Mouse (Mus musculus) spleen, postnatal 0 days (tissue): ENCODE data around the gene Gm20662. TPM values are rescaled to one million over a fixed set of nuclear protein-coding genes. Genes with fewer than 3 reads are reported as not detected.

Experiments
- polyA plus RNA-seq: library from polyadenylated mRNA; unstranded; fragments of >200 nt; fragmentation: Nextera tagmentation; extraction: Ambion mirVana; gene quantifications from 2 replicates; pipeline ENCODE4 v1.2.1, GENCODE M21; 2015

The Gm20662 gene
- polyA plus RNA-seq, result 0.17 TPM in 1 of 2 replicates, not detected in the other

DNA sequence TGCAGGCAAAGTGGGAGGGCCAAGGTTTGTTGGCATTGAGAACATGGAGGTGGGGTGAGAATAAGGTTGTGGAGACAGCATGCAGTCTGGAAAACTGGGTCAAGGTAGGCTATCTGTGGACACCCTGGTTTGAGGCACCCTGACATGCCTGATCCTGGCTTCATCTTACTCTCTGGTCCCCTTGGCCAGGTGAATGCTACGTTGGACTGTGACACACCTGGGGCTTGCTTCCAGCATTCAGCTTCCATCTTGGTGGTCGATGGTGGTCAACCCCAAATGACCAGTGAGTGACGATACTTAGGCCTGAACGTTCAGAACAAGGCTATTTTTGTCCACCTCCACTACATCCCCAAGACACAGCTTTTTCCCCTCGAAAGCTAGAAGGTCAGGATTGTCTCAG, at the start of gene Gm20662:
Gene Gm20662, plus strand, starts transcription at position 301 of the 400 bp plus-strand sequence.

DNA sequence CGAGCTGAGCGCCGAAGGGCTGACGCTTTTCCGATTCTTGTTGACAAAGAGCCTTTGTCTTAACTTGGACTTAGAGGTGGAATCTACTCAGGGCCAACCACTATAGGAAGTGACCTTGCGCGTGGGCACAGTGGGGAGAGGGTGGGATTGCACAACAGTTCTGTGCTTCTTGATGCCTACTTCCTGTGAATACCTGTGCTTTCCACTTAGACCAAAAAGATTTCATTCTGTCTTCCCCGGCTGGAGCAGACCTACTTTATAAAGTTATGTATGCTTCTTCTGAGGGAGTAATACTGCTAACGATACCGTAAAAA, 46.3 kb upstream of the Gm20662 start, which contains the start of gene Traip:
Gene Traip, plus strand, starts transcription at position 215 of the 314 bp plus-strand sequence.

DNA sequence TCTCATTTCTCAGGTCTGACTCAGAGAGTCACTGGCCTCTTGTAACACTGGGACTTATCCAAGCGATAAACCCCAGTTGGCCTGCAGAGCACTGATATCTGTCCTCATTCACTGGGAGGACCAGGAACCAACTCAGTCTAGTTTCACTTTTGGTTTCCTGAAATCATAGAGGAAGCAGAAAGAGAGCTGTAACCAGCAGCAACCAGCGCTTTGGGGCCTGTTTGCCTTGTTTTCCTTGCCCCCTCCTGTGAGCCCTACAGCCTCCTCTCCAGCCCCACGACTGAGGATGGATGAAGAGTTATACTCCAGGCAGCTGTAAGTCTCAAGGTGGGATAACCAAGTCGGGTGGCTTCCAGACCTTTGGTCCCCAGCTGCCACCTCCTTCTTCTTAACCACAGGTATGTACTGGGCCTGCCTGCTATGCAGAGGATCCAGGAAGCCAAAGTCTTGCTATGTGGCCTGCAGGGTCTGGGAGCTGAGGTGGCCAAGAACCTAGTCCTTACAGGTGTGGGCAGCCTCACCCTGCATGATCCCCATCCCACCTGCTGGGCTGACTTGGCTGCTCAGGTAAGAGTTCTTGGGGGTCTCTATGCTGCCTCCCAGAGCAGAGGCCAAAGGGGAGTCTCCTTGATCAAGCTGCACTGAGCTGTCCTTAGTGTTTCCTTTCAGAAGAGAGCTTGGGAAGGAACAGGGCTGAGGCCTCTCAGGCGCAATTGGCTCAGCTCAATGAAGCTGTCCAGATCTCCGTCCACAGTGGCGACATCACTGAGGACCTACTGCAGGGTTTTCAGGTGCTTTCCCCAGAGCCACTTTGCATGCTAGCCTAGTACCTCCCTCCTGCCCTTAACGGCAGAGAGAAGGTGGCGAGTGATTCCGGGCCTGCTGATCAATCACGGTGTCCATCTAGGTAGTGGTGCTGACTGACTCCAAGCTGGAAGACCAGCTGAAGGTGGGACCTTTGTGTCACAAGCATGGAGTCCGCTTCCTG, 20.5 kb upstream of the Gm20662 start, which contains the start of gene Uba7:
Gene Uba7, plus strand, starts transcription at position 107 of the 988 bp plus-strand sequence.

DNA sequence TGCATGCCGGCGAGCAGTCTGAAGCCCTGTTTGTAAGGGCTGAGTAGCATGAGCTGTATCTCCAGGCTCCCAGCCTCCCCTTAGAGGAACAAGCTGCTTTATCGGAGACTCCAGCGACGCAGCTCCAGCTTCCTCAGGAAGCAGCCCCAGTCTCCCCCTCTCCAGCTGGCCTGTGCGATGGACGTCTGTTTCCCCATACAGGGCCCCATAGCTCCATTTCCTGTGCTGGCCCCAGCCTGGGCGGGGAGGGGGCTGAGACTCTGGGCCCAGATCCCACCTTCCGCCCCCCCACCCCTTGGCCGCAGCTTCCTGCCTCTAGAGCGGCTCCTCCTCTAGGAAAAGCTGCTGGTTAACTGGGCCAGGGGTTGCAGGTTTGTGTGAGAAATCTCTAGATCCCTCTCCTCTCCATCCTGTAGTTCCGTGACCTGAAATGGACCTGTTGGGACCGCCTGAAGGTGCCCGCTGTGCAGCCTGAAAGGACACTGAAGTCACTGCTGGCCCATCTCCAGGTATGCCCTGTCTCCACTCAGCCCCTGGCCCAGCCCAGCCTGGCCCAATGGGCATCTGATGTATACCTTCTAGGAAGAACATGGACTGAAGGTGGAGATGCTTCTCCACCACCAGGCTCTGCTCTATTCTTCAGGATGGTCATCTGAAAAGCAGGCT, 13.3 kb upstream of the Gm20662 start, which contains the start of gene Gm20661:
Gene Gm20661, plus strand, starts transcription at position 378 of the 666 bp plus-strand sequence.

DNA sequence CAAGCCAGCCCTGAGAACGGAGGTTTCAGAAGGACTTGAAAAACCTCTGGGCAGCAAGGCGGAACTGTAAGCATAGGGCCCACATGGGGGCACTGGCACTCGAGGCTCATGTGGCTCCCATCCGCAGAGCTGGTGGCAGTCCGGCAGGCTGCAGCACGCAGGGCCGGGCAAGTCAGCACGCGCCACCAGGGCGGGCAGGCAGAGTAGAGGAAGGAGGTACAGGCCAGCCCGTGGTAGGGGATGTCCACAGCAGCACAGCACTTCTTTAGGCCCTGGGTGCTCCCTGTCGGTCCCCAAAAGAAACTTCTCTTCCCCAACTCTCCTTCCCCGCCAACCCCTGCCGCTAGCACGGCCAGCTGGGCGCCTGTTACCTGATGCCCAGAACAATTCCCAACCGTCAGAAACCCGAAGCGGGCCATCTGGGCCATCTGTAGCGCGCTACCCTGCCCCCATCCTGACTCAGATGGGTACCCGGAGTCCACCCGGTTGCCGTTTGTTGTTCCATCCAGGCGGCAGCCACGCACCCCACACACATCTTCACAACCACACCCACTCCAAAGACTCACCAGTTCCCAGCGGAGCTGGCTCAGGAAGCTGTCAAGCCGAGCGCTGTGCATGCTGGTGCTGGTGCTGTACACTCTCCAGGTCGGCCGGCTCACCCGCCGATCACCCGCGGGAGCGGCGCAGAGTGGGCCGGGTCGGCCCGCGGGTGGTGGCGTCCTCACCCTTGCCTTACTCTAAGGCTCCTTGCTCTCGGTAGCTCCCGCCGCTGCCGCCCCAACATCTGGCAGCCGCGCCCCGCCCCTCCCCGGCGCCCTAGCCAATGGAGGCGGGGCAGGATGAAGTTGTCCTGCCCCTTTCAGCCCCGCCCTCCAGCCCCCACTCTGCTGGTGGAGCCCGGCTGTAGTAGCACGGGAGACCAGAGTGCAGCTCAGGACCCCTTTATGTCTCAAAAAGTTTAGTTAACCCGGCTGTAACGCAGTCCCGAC, 10.7 kb upstream of the Gm20662 start, which contains the start of gene Inka1:
Gene Inka1, minus strand, starts transcription at position 749 of the 989 bp plus-strand sequence.

DNA sequence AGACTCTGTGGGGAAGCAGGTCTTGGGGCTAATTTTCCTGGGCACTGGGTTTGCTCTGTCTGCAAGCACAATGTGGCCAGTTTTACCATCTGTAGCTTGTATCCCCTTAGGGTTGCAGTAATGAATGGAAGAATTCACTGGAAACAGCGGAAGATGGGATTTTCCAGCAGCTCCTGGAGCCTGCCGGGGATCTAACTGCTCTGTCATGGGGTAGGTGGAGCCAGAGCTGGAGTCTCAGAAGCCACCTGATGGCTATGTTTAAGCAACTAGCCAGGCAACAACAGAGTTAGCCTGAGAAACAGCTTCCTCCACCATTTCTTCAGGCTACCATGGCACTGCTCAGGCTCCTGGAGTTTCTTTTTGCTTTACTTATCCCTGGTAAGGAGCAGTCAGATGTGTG, 4.0 kb upstream of the Gm20662 start, which contains the start of gene Cdhr4:
Gene Cdhr4, plus strand, starts transcription at position 301 of the 400 bp plus-strand sequence.

DNA sequence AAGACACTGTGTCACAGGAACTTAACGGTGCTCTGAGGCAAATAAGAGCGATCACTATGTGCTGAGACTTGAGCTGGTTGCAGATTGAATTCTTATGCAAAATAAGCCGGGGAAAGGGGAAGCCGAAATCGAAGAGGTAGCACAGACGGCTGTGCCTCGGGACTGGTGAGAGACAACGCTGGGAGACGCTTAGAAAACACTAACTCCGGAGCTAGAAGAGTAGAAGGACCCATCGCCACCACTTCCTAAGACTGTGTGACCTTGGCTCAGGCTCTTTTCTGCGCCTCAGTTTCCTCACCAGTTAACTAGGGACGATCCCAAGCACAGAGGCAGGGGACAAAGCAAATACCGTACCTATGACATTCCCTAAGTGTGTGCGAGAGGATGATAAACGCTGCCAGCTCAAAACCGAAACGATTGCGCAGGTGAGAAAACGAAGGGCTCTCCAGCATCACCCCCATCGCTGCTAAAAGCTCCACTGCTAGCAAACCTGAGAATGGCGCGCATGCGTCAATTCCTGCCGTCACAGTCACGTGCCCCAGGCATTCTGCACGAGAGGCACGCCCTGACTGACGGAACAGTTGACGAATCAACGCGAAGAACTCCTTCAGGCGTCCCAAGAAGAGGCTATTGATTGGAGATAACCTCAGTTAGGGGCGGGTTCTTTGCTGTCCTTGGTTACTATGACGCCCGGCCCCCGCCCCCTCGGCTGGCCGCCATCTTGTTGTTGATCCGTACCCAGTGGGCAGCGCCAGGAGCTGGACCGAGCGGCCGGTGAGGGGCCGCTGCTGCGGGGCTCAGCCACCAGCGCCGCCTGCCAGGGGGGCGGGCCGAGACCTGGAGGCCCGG, 6.0 kb downstream of the Gm20662 start, which contains the start of gene Ip6k1:
Gene Ip6k1, plus strand, starts transcription at position 580 of the 849 bp plus-strand sequence.

DNA sequence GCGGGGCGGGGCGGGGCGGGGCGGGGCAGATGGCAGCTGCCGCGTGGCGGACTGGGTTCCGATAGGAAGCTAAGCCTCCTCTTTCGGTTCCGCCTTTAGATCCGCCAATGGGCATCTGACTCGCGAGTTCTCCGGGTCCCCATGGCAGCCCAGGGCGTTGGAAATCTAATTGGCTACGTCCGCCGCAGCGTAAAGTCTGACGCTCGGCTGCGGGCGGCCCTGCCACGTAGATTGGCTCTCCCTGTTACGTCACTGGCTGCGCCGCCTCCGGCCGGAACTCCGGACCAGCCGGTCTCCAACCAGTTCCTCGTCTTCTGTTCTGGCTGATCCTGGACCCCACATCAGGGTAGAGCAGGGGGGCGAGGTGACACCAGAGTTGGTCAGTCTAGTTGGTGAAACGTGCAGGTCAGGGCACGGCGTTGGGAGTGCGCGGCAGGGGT, 52.9 kb downstream of the Gm20662 start, which contains the start of gene Gmppb:
Gene Gmppb, plus strand, starts transcription at position 227 of the 440 bp plus-strand sequence.

DNA sequence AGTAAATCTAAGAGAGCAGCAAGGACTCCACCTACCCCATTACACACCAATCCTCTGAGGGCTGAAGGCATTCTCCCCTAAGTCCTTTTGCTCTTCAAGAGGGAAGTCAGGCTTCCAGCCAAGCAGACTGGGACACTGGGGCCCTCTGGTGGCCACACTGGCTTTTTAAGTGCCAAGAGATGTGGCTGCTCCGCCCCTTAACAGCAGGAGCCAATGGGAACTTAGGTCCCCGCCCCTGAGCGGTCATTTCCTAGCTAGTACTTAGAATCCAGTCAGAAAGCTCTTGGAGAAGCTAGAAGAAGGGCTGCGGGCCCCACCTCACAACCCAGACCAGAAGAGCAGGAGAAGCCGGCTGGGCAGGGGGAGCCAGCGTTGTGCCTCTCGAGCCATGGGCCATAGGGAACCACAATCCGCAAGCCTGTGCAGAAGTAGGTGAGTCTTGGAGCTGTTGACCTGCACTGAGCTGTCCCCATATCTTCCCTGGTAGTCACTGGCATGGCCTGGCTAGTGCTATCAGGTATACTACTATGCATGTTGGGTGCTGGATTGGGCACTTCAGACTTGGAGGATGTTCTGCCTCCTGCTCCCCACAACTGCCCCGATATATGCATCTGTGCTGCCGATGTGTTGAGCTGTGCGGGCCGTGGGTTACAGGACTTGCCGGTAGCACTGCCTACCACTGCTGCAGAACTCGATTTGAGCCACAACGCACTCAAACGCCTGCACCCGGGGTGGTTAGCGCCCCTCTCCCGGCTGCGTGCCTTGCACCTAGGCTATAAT, 56.9 kb downstream of the Gm20662 start, which contains the start of gene Amigo3:
Gene Amigo3, plus strand, starts transcription at position 275 of the 780 bp plus-strand sequence.

DNA sequence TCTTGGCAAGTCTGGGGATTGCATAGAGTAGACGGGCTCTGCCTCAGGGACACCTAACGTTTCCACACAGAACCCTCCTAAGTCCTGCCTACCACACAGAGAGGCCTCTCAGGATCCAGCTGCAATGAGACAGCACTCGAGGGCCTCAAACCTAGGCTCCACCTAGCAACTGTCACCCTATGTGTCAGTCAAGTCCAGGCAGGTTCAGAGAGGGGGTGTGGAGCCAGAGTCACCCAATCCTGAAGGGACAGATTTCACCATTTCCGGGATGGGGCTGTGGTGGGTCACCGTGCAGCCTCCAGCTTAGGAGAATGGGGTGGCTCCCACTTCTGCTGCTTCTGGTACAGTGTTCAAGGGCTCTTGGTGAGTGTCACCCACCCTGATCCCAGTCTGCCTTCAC, 84.0 kb downstream of the Gm20662 start, which contains the start of gene Mst1:
Gene Mst1, plus strand, starts transcription at position 269 of the 400 bp plus-strand sequence.

DNA sequence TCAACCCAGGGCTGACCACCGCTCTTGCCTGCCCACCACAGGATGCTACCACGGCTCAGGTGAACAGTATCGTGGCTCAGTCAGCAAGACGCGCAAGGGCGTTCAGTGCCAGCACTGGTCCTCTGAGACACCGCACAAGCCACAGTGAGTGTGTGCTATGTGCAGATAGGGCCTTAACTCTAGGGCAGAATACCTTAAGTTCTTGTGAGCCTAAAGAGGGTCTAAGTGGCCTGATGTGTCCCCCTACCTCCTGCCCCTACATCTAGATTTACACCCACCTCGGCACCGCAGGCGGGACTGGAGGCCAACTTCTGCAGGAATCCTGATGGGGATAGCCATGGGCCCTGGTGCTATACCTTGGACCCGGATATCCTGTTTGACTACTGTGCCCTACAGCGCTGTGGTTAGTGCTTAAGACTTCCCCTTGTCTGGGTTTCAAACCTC, 86.9 kb downstream of the Gm20662 start, which contains the start of gene Rnf123:
Gene Rnf123, minus strand, starts transcription at position 359 of the 444 bp plus-strand sequence.

DNA sequence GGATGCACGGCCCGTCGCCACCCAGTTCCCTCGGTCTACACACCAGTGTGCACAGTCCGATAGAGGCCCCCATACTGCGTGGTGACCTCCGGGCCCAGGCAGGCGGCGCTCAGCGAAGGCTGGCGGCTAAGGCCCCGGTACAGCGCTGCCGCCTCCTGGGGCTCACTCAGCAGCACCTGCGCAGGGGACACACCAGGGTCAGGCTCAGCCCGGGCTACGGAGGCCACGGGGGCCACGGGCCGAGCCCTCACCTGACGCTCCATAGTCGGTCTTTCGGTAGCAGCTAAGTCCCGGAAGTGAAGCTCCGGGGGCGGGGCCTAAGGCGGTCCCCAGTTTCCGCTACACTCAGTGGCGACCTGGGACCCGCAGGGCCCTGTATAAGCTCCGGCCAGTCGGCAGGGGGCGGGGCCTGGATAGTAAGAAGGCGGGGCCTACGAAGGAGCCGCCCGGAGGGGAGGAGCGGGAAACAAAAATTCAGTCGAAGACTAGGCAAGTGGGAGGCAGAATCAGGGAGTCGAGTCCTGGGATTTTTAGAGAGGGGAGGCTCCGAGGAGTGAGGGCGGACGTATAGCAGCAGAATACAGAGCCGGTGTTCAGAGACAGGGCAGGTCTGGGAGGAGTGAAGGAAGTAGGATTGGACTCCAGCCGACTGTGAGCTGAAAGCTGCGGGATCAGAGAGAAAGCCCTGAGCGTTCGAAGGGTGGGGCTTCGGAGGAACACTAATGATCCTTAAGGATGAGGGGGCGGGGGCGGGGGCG, 98.2 kb downstream of the Gm20662 start, which contains the start of gene Apeh:
Gene Apeh, minus strand, starts transcription at position 423 of the 758 bp plus-strand sequence.

Other genes starting within 250 kb of the Gm20662 start
- 86.8 and 98.0 TPM in 2 replicates for gene Rbm5, start 225.4 kb upstream of the Gm20662 start, polyA plus RNA-seq
- gene Rbm6, start 123.1 kb upstream of the Gm20662 start, polyA plus RNA-seq, result 37.4 and 39.2 TPM in 2 replicates
- 5.0 and 5.7 TPM in 2 replicates for gene Mon1a, start 108.2 kb upstream of the Gm20662 start, polyA plus RNA-seq
- 2.1 and 2.4 TPM in 2 replicates for gene Mst1r, start 89.5 kb upstream of the Gm20662 start, polyA plus RNA-seq
- gene Actl11, start 67.9 kb upstream of the Gm20662 start, polyA plus RNA-seq, result not detected in 2 replicates
- 0.10 and 0.20 TPM in 2 replicates for gene Camkv, start 60.7 kb upstream of the Gm20662 start, polyA plus RNA-seq
- 18.6 and 19.2 TPM in 2 replicates for gene Traip, start 46.2 kb upstream of the Gm20662 start, polyA plus RNA-seq
- gene Uba7, start 20.8 kb upstream of the Gm20662 start, polyA plus RNA-seq, result 74.5 and 86.4 TPM in 2 replicates
- 0.77 and 1.3 TPM in 2 replicates for gene Gm20661, start 13.3 kb upstream of the Gm20662 start, polyA plus RNA-seq
- 75.4 and 77.7 TPM in 2 replicates for gene Inka1, start 10.5 kb upstream of the Gm20662 start, polyA plus RNA-seq
- 2.2 and 3.8 TPM in 2 replicates for gene Cdhr4, start 3.9 kb upstream of the Gm20662 start, polyA plus RNA-seq
- gene Ip6k1, start 6.2 kb downstream of the Gm20662 start, polyA plus RNA-seq, result 43.7 and 46.3 TPM in 2 replicates
- 14.6 and 15.7 TPM in 2 replicates for gene Gmppb, start 52.9 kb downstream of the Gm20662 start, polyA plus RNA-seq
- 1.9 and 2.3 TPM in 2 replicates for gene Amigo3, start 56.8 kb downstream of the Gm20662 start, polyA plus RNA-seq
- gene Mst1, start 84.1 kb downstream of the Gm20662 start, polyA plus RNA-seq, result 3.4 and 4.5 TPM in 2 replicates
- gene Rnf123, start 87.0 kb downstream of the Gm20662 start, polyA plus RNA-seq, result 90.1 and 92.6 TPM in 2 replicates
- gene Apeh, start 98.3 kb downstream of the Gm20662 start, polyA plus RNA-seq, result 130 and 136 TPM in 2 replicates
- gene Bsn, start 194.0 kb downstream of the Gm20662 start, polyA plus RNA-seq, result 2.9 TPM in 2 replicates